Mouse (Mus musculus) heart, embryonic 14.5 days (tissue): ENCODE data around the gene Gli2. TPM values are rescaled to one million over a fixed set of nuclear protein-coding genes. Genes with fewer than 3 reads are reported as not detected.

Experiments used
- ATAC-seq: fragments of 200-750 bp; cut with Nextera tagmentation; 2 replicates; pipeline ENCODE4 v1.8.0; 2017; ENCODE audit warnings: low read depth, moderate TSS enrichment; ENCODE audit not compliant: insufficient number of reproducible peaks, insufficient read depth, low FRiP score
- H3K27ac ChIP-seq, 2 experiments: fragments of 200-500 bp in 1 of 2; fragments of 300-500 bp in 1 of 2; sonication (generic) in 1 of 2; replicated peaks in 1 of 2; 2 replicates each; pipeline ENCODE4 v1.5.1; 2012 to 2014; ENCODE audit warnings: low read depth in 2 of 2, low read length in 2 of 2, control low read depth in 1 of 2, mild to moderate bottlenecking in 1 of 2, mixed read lengths in 1 of 2; ENCODE audit not compliant: control insufficient read depth in 1 of 2, insufficient read depth in 1 of 2
- H3K27me3 ChIP-seq: fragments of 300-500 bp; sonication (generic); 2 replicates; pipeline ENCODE4 v1.6.1; 2014; ENCODE audit warnings: mild to moderate bottlenecking, low read length, control low read depth; ENCODE audit not compliant: control insufficient read depth, insufficient read depth
- H3K36me3 ChIP-seq: fragments of 300-500 bp; sonication (generic); 2 replicates; pipeline ENCODE4 v1.6.1; 2014; ENCODE audit warnings: mild to moderate bottlenecking, control low read depth, low read length, mixed read lengths; ENCODE audit not compliant: control insufficient read depth, insufficient read depth
- H3K4me1 ChIP-seq, 2 experiments: fragments of 200-500 bp in 1 of 2; fragments of 300-500 bp in 1 of 2; sonication (generic) in 1 of 2; 2 replicates each; pipeline ENCODE4 v1.6.1; 2012 to 2014; ENCODE audit warnings: low read length in 2 of 2, control low read depth in 1 of 2, mixed read lengths in 1 of 2; ENCODE audit not compliant: control insufficient read depth in 2 of 2, insufficient read depth in 2 of 2
- H3K4me2 ChIP-seq: fragments of 300-500 bp; sonication (generic); 2 replicates; pipeline ENCODE4 v1.6.1; 2014; ENCODE audit warnings: mild to moderate bottlenecking, low read length
- H3K4me3 ChIP-seq, 2 experiments: fragments of 200-500 bp in 1 of 2; fragments of 300-500 bp in 1 of 2; sonication (generic) in 1 of 2; 2 replicates each; pipeline ENCODE4 v1.5.1; 2012 to 2014; ENCODE audit warnings: low read length in 2 of 2, mild to moderate bottlenecking in 2 of 2, control low read depth in 1 of 2, low read depth in 1 of 2, moderate library complexity in 1 of 2; ENCODE audit not compliant: control insufficient read depth in 1 of 2, insufficient read depth in 1 of 2
- H3K9ac ChIP-seq: fragments of 300-500 bp; sonication (generic); 2 replicates; pipeline ENCODE4 v1.6.1; 2014; ENCODE audit warnings: mild to moderate bottlenecking, low read length
- H3K9me3 ChIP-seq: fragments of 300-500 bp; sonication (generic); 2 replicates; pipeline ENCODE4 v1.6.1; 2016; ENCODE audit warnings: low read length, control low read depth; ENCODE audit not compliant: control insufficient read depth
- WGBS: fragments of 180-500 bp; shearing (Covaris S2); extraction: QIAGEN DNeasy Blood & Tissue Kit; methylation state at CpG from one replicate; pipeline ENCODE4 v1.1.7; 2014; 5-methylcytosine and 5-hydroxymethylcytosine counted together
- polyA plus RNA-seq: library from polyadenylated mRNA; unstranded; fragments of >200 nt; fragmentation: Nextera tagmentation; extraction: Ambion mirVana; gene quantifications from 2 replicates; pipeline ENCODE4 v1.2.1, GENCODE M21; 2014

Gli2 gene
- polyA plus RNA-seq = 3.9 and 4.2 TPM in 2 replicates

- H3K9ac ChIP-seq = peak within 1 kb of the TSS; percentile 76
- H3K9me3 ChIP-seq = no peaks in the 10 kb centered on the region
- WGBS = 5% methylated on average over 31 of the region's 42 CpGs
- H3K36me3 ChIP-seq = no peaks in the 10 kb centered on the region
- peak; percentile 80 for ATAC-seq
- peaks cover 44% of the 10 kb centered on the region for H3K27me3 ChIP-seq
- peak within 1 kb of the TSS; percentile 62 to 66 for H3K4me3 ChIP-seq
- H3K4me2 ChIP-seq = peak within 1 kb of the TSS; percentile 97
- H3K4me1 ChIP-seq = peaks cover 10 to 16% of the 10 kb centered on the region in 2 experiments
- peak within 1 kb of the TSS; percentile 50 to 61; a peak in 3 of 4 replicates for H3K27ac ChIP-seq
These were observed at the start of gene Gli2 for GRCm38 (mm10) chr1:119053402-119053841. Gene Gli2, minus strand, starts transcription at chr1:119053619.

- no peak for ATAC-seq
- H3K27ac ChIP-seq = no peak overlapping the region
- no peak overlapping the region for H3K4me2 ChIP-seq
- H3K36me3 ChIP-seq = no peaks in the 10 kb centered on the region
- H3K4me1 ChIP-seq = no peaks in the 10 kb centered on the region
- no peak overlapping the region for H3K4me3 ChIP-seq
- no peak overlapping the region for H3K9ac ChIP-seq
- H3K9me3 ChIP-seq = no peaks in the 10 kb centered on the region
- no peaks in the 10 kb centered on the region; the same call in 1 of the 2 replicates for H3K27me3 ChIP-seq
- WGBS = 60% methylated on average over 13 of the region's 13 CpGs
These were observed 44.6 kb upstream of the Gli2 start for GRCm38 (mm10) chr1:119097921-119098521.

GRCm38 (mm10) chr1:119093739-119094138, 40.3 kb upstream of the Gli2 start:
- 14% methylated on average over 8 of the region's 8 CpGs for WGBS
- H3K4me1 ChIP-seq = no peaks in the 10 kb centered on the region
- H3K4me3 ChIP-seq = no peak overlapping the region
- no peaks in the 10 kb centered on the region for H3K36me3 ChIP-seq
- ATAC-seq = no peak
- H3K4me2 ChIP-seq = no peak overlapping the region
- H3K27me3 ChIP-seq = no peaks in the 10 kb centered on the region; the same call in 1 of the 2 replicates
- H3K9me3 ChIP-seq = no peaks in the 10 kb centered on the region
- no peak overlapping the region for H3K27ac ChIP-seq
- H3K9ac ChIP-seq = no peak overlapping the region

GRCm38 (mm10) chr1:119089887-119090620, 36.6 kb upstream of the Gli2 start:
- no peaks in the 10 kb centered on the region for H3K4me1 ChIP-seq
- no peaks in the 10 kb centered on the region; the same call in none of the 2 replicates for H3K27me3 ChIP-seq
- no peak overlapping the region for H3K27ac ChIP-seq
- no peak for ATAC-seq
- 59% methylated on average over 18 of the region's 18 CpGs for WGBS
- no peaks in the 10 kb centered on the region for H3K36me3 ChIP-seq
- no peak overlapping the region for H3K4me3 ChIP-seq
- H3K9me3 ChIP-seq = no peaks in the 10 kb centered on the region
- H3K4me2 ChIP-seq = no peak overlapping the region
- H3K9ac ChIP-seq = no peak overlapping the region

GRCm38 (mm10) chr1:119087539-119087938, 34.1 kb upstream of the Gli2 start:
- Histone ChIP-seq H3K27ac (no peak overlapping the region), H3K36me3 (no peaks in the 10 kb centered on the region), H3K27me3 (no peaks in the 10 kb centered on the region; the same call in none of the 2 replicates), H3K9ac (no peak overlapping the region), H3K9me3 (no peaks in the 10 kb centered on the region), H3K4me2 (no peak overlapping the region), H3K4me1 (peaks cover 2 to 3% of the 10 kb centered on the region in 2 experiments; a peak in 1 of 4 replicates), H3K4me3 (no peak overlapping the region)
- ATAC-seq = 0 out of 2 replicates have a peak, but pooled peaks have one; percentile 22
- 9% methylated on average over 3 of the region's 3 CpGs for WGBS

- Histone ChIP-seq H3K4me1 (peaks cover 2 to 3% of the 10 kb centered on the region in 2 experiments; a peak in 1 of 4 replicates), H3K4me3 (no peak overlapping the region), H3K27ac (no peak overlapping the region), H3K4me2 (no peak overlapping the region), H3K36me3 (no peaks in the 10 kb centered on the region), H3K9ac (no peak overlapping the region), H3K27me3 (no peaks in the 10 kb centered on the region; the same call in 1 of the 2 replicates), H3K9me3 (no peaks in the 10 kb centered on the region)
- 68% methylated on average over 10 of the region's 10 CpGs for WGBS
- no peak for ATAC-seq
These were observed 32.4 kb upstream of the Gli2 start for GRCm38 (mm10) chr1:119085771-119086170.

GRCm38 (mm10) chr1:119083468-119083921, 30.1 kb upstream of the Gli2 start:
- H3K4me1 ChIP-seq = peaks cover 2 to 3% of the 10 kb centered on the region in 2 experiments; a peak in 1 of 4 replicates
- H3K4me3 ChIP-seq = no peak overlapping the region
- H3K9me3 ChIP-seq = no peaks in the 10 kb centered on the region
- 20% methylated on average over 10 of the region's 10 CpGs for WGBS
- H3K27me3 ChIP-seq = no peaks in the 10 kb centered on the region; the same call in 1 of the 2 replicates
- H3K36me3 ChIP-seq = no peaks in the 10 kb centered on the region
- H3K4me2 ChIP-seq = peak overlapping the region; percentile 35; the same call in 1 of the 2 replicates
- no peak overlapping the region for H3K27ac ChIP-seq
- no peak for ATAC-seq
- no peak overlapping the region for H3K9ac ChIP-seq
